Mouse (Mus musculus) lung, postnatal 0 days (tissue): ENCODE measurements at regions not wholly inside any gene's neighbourhood (a gene's known extent, or its start where the extent isn't known, plus 50 kb on each side); places are given as distances from the start of the nearest gene placed in this dataset.

Experiments
- ATAC-seq: fragments of 200-750 bp; cut with Nextera tagmentation; 2 replicates; pipeline ENCODE4 v1.8.0; 2017; ENCODE audit warnings: moderate library complexity
- DNase-seq: peaks from one replicate; pipeline ENCODE4 v3.0.0-alpha.2; 2016; ENCODE audit warnings: low spot score
- H3K27ac ChIP-seq: fragments of 300-500 bp; sonication (generic); 2 replicates; pipeline ENCODE4 v1.5.1; 2014; ENCODE audit warnings: antibody characterized with exemption, mild to moderate bottlenecking, low read length, mixed read lengths
- H3K27me3 ChIP-seq: fragments of 300-500 bp; sonication (generic); replicated peaks from 2 replicates; pipeline ENCODE4 v1.6.1; 2014; ENCODE audit warnings: low read length, mixed read lengths; ENCODE audit not compliant: insufficient read depth
- H3K36me3 ChIP-seq: fragments of 300-500 bp; sonication (generic); 2 replicates; pipeline ENCODE4 v1.6.1; 2014; ENCODE audit warnings: low read length, mixed read lengths; ENCODE audit not compliant: insufficient read depth
- H3K4me1 ChIP-seq: fragments of 300-500 bp; sonication (generic); 2 replicates; pipeline ENCODE4 v1.6.1; 2014; ENCODE audit warnings: antibody characterized with exemption, low read depth, low read length, mixed read lengths; ENCODE audit not compliant: insufficient read depth
- H3K4me2 ChIP-seq: fragments of 300-500 bp; sonication (generic); replicated peaks from 2 replicates; pipeline ENCODE4 v1.6.1; 2014; ENCODE audit warnings: low read depth, mild to moderate bottlenecking, low read length, moderate library complexity, mixed read lengths
- H3K4me3 ChIP-seq: fragments of 300-500 bp; sonication (generic); 2 replicates; pipeline ENCODE4 v1.5.1; 2014; ENCODE audit warnings: low read depth, low read length
- H3K9ac ChIP-seq: fragments of 300-500 bp; sonication (generic); replicated peaks from 2 replicates; pipeline ENCODE4 v1.6.1; 2014; ENCODE audit warnings: low read depth, mild to moderate bottlenecking
- H3K9me3 ChIP-seq: fragments of 300-500 bp; sonication (generic); 2 replicates; pipeline ENCODE4 v1.6.1; 2016; ENCODE audit warnings: low read length, mixed read lengths
- CTCF ChIP-seq: IDR thresholded peaks from 2 replicates; pipeline ENCODE4 v1.5.1; 2016; ENCODE audit warnings: antibody characterized with exemption, mild to moderate bottlenecking
- EP300 ChIP-seq: IDR thresholded peaks from 2 replicates; pipeline ENCODE4 v1.6.1; 2016; ENCODE audit warnings: antibody characterized with exemption, mild to moderate bottlenecking, control low read depth
- WGBS: fragments of 180-500 bp; shearing (Covaris S2); extraction: QIAGEN DNeasy Blood & Tissue Kit; methylation state at CpG from one replicate; pipeline ENCODE4 v1.1.7; 2014; 5-methylcytosine and 5-hydroxymethylcytosine counted together

DNA sequence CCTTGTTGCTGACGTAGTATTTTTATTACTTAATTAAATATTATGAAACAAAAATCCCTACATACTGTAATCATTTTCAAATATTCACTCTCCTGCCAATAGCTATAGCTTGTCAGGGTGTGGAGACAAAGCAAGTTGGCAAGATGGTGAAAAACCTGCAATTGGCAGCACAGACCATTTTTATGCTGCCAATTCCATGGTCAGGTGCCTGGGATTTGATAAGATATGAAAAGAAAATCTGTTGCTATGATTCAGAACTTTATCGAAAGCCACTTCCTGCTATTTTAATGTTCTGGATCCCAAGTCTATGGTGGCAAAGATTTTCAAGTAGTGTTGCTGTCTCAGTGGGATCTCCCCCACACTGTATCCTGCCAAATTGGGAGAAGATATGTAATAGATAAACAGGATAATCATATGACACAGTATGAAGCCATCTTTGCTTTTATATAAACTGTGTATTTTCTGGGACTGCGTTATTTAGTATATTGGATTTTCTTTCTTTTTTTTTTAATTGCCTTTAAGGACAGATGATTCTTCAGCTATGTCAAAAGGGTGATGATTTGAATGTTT is 165.3 kb upstream of the Lrrc3b start:
- H3K9me3 ChIP-seq, result no peaks in the 10 kb centered on the region
- no peak for DNase-seq
- 74% methylated on average over 3 of the region's 3 CpGs for WGBS

DNA sequence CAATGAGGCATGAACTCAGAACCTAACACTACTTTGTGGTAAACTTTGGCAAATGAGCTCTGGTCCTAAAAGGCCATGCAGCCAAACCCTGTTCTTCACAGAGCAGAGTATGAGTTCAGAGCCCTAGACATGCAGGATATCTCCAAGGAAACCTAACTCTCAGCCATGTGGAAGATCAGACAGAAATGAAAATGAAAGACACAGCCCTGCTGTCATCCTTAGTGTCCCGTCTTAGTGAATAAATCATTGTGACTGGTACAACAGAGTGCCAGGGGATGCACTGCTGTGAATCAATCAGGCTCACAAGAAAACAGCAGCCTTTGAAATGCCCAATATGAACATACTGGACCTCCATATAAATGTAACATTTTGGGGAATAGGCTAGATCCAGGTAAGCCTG is 171.4 kb upstream of the Lrrc3b start:
- no peak overlapping the region for H3K9ac ChIP-seq
- no peaks in the 10 kb centered on the region for H3K36me3 ChIP-seq
- ATAC-seq (no peak), DNase-seq (no peak)
- no peaks in the 10 kb centered on the region for H3K27me3 ChIP-seq
- no peak overlapping the region for H3K27ac ChIP-seq
- H3K4me1 ChIP-seq, result no peaks in the 10 kb centered on the region
- no peak for TF ChIP-seq EP300
- no peak for TF ChIP-seq CTCF
- H3K9me3 ChIP-seq, result no peaks in the 10 kb centered on the region
- H3K4me2 ChIP-seq, result no peak overlapping the region
- no peak overlapping the region for H3K4me3 ChIP-seq
- WGBS, result 71% methylated on average over 1 of the region's 1 CpGs

More for the DNA sequence above, 165.3 kb upstream of the Lrrc3b start:
- no peak overlapping the region for H3K27ac ChIP-seq
- H3K4me1 ChIP-seq, result no peaks in the 10 kb centered on the region
- H3K27me3 ChIP-seq, result no peaks in the 10 kb centered on the region
- no peak for ATAC-seq
- no peaks in the 10 kb centered on the region for H3K36me3 ChIP-seq
- H3K4me3 ChIP-seq, result no peak overlapping the region
- H3K9ac ChIP-seq, result no peak overlapping the region
- TF ChIP-seq CTCF (no peak), EP300 (no peak)
- no peak overlapping the region for H3K4me2 ChIP-seq

GRCm38 (mm10) chr14:15634581-15634980 is 195.8 kb upstream of the Lrrc3b start:
- TF ChIP-seq CTCF, result no peak
- TF ChIP-seq EP300, result no peak
- WGBS, result 35% methylated on average over 2 of the region's 2 CpGs

DNA sequence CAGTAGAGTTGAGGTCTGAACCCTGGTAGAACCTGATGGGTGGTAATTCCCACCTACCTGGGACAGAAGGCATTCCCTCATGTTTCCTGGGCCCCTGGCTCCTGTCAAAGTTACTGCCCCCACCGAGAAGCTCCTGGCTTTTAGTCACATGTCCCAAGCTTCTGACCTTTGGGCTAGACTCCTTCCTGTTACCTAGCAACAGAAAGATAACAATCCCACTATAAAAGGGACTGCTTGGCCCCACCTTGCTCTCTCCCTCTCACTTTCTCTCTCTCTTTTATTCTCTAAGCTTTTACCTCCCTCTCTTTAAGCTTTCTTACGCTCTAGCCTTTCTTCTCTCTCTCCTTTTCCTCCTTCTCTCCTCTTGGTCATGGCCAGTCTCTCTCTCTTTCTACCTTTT is 198.9 kb upstream of the Lrrc3b start:
- H3K27ac ChIP-seq, result no peak overlapping the region
- H3K4me3 ChIP-seq, result no peak overlapping the region
- no peaks in the 10 kb centered on the region for H3K36me3 ChIP-seq
- TF ChIP-seq EP300, result no peak
- TF ChIP-seq CTCF, result no peak
- ATAC-seq (no peak), DNase-seq (no peak)
- H3K9me3 ChIP-seq, result no peaks in the 10 kb centered on the region
- no peaks in the 10 kb centered on the region for H3K4me1 ChIP-seq
- H3K4me2 ChIP-seq, result no peak overlapping the region
- 70% methylated on average over 2 of the region's 2 CpGs for WGBS
- H3K9ac ChIP-seq, result no peak overlapping the region
- H3K27me3 ChIP-seq, result no peaks in the 10 kb centered on the region

More at GRCm38 (mm10) chr14:15634581-15634980, 195.8 kb upstream of the Lrrc3b start:
- H3K4me1 ChIP-seq, result no peaks in the 10 kb centered on the region
- H3K4me2 ChIP-seq, result no peak overlapping the region
- no peaks in the 10 kb centered on the region for H3K27me3 ChIP-seq
- H3K36me3 ChIP-seq, result no peaks in the 10 kb centered on the region
- DNase-seq, result no peak
- no peak overlapping the region for H3K27ac ChIP-seq
- H3K4me3 ChIP-seq, result no peak overlapping the region
- no peaks in the 10 kb centered on the region for H3K9me3 ChIP-seq
- ATAC-seq, result no peak
- H3K9ac ChIP-seq, result no peak overlapping the region

DNA sequence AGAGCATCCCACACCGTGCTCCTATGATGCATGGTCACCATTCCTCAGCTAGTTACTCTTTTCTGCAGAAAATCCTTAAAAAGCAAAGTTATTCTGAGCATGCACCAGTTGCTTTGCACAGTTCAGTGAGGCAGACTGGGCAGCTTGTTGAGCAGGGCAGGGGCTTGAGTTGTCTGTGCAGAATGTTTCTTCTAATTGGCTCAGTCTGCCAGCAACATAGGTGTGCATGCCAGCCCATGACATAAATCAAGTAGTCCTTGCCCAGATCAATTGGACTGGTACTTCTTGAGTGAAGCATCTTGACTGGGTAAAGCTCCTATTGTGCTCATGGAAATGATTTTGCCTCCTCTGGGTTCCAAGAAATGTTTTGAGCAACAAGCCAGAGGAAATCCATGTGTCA is 200.1 kb upstream of the Lrrc3b start:
- ATAC-seq (no peak), DNase-seq (no peak)
- Histone ChIP-seq H3K4me3 (no peak overlapping the region), H3K4me1 (no peaks in the 10 kb centered on the region), H3K27me3 (no peaks in the 10 kb centered on the region), H3K36me3 (no peaks in the 10 kb centered on the region), H3K27ac (no peak overlapping the region), H3K9me3 (no peaks in the 10 kb centered on the region), H3K9ac (no peak overlapping the region), H3K4me2 (no peak overlapping the region)
- TF ChIP-seq EP300, result no peak
- TF ChIP-seq CTCF, result no peak
- 92% methylated on average over 1 of the region's 1 CpGs for WGBS

GRCm38 (mm10) chr14:15660886-15661285 is 222.1 kb upstream of the Lrrc3b start:
- TF ChIP-seq EP300 (no peak), CTCF (no peak)
- H3K27ac ChIP-seq, result no peak overlapping the region
- no peaks in the 10 kb centered on the region for H3K27me3 ChIP-seq
- H3K9ac ChIP-seq, result no peak overlapping the region
- H3K36me3 ChIP-seq, result no peaks in the 10 kb centered on the region
- no peaks in the 10 kb centered on the region for H3K9me3 ChIP-seq
- H3K4me2 ChIP-seq, result no peak overlapping the region
- ATAC-seq, result no peak
- no peak overlapping the region for H3K4me3 ChIP-seq
- no peaks in the 10 kb centered on the region for H3K4me1 ChIP-seq
- DNase-seq, result no peak
- WGBS, result 55% methylated on average over 2 of the region's 2 CpGs

DNA sequence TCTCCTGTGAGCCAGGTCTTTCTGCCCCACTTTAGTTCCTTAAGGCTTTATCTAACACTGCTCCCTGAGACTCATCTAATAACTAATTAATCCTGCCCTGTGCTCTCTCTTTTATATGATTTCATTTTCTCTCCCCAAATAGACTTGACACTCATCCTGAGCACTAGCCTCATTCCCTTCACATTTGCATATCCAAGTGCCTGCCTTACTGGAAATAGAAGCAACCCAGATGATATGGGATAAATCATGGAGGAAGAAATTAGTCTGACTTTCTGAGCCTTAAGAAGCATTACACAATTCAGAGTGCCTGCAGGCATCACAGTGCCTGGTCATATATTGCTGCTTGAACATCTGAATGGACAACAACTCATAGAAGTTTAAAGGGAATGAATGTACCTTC is 233.5 kb upstream of the Lrrc3b start:
- Histone ChIP-seq H3K27me3 (no peaks in the 10 kb centered on the region), H3K4me1 (no peaks in the 10 kb centered on the region), H3K27ac (no peak overlapping the region), H3K36me3 (no peaks in the 10 kb centered on the region), H3K9ac (no peak overlapping the region), H3K4me2 (no peak overlapping the region), H3K4me3 (no peak overlapping the region), H3K9me3 (no peaks in the 10 kb centered on the region)
- ATAC-seq (no peak), DNase-seq (no peak)
- TF ChIP-seq CTCF (no peak), EP300 (no peak)
